Mouse (Mus musculus): ENCODE results near the gene Slc35g1. TPM values are rescaled to one million over a fixed set of nuclear protein-coding genes. Genes with fewer than 3 reads are reported as not detected.

Slc35g1 gene
- polyA plus RNA-seq (2017; shearing (Covaris generic)), result 10 to 100 TPM; 18.5 to 42.2 TPM

GRCm38 (mm10) chr19:38395701-38396632, at the start of gene Slc35g1:
TSS of gene Slc35g1 (plus strand) at chr19:38395980.

Other genes starting within 250 kb of the Slc35g1 start
- gene Fra10ac1, start 171.8 kb upstream of the Slc35g1 start, polyA plus RNA-seq (2017; shearing (Covaris generic)), result 10 to 100 TPM; 27.3 to 37.2 TPM
- gene Lgi1, start 131.4 kb upstream of the Slc35g1 start, polyA plus RNA-seq (2017; shearing (Covaris generic)), result under 1 TPM in 1 of 2 experiments, not detected in 1; 0.63 TPM
- under 1 TPM in 1 of 2 experiments, not detected in 1; 0.50 TPM for gene Plce1, start 85.1 kb downstream of the Slc35g1 start, polyA plus RNA-seq (2017; shearing (Covaris generic))

All from activated CD4-positive, CD25-positive, alpha-beta regulatory T cell (primary cell).